Mouse (Mus musculus) naive thymus-derived CD4-positive, alpha-beta T cell, adult 2 months (primary cell): ENCODE measurements around the gene Lao1.
A peak's percentile ranks its signal among the peaks of the same experiment; 100 is the strongest.
"Not testable (repeated sequence)": the region's sequence is repeated elsewhere in the genome, so short reads cannot be mapped to it uniquely, and the experiment has no call there.

ENCODE experiments used
- DNase-seq: peaks from one replicate; pipeline ENCODE4 v3.0.0-alpha.2; 2011; ENCODE audit warnings: low read depth

Gene Lao1

DNA sequence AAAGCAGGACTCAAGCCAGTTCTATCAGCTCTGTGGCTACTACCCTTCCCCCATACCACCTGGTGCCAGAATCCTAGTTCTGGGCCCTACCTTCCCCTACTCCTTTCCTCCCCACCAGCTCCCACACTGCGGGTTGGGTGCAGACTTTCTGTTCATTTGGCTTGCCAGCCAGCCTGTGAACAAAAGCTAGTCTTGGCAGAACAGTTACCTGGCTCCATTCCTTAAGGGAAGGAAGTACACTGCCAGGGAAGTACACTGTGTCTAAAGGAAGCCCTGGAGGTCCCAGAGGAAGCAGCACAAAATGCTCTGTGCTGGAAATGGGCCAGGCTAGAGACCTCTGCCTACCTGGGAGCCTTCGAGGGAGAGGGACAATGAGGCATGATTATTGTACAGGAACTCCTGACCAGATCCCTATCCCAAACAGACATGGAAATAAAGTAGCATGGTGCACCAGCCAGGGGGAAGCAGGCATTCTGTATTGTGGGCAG, at the start of gene Lao1:
Gene Lao1, plus strand, starts transcription at position 438 of the 488 bp plus-strand sequence.
- no peak for DNase-seq

DNA sequence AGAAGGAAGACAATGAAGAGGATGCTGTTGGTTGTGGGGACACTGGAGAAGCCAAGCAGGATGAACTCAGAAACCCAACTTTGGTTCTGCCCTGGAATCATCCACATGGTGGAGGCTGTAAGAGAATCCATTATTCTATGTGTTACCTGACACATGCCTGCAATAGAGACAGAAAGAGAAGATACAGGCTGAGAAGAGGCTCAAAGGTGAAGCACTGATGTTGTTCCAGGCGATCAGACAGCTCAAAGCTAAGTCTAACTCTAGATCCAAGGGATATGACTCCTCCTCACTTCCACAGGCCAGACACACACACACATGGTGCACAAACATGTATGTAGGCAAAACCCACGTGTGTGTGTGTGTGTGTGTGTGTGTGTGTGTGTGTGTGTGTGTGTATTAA, 44.0 kb upstream of the Lao1 start, which contains the start of gene Olfr1329:
Gene Olfr1329, minus strand, starts transcription at position 101 of the 400 bp plus-strand sequence.
- DNase-seq: not testable (repeated sequence)

DNA sequence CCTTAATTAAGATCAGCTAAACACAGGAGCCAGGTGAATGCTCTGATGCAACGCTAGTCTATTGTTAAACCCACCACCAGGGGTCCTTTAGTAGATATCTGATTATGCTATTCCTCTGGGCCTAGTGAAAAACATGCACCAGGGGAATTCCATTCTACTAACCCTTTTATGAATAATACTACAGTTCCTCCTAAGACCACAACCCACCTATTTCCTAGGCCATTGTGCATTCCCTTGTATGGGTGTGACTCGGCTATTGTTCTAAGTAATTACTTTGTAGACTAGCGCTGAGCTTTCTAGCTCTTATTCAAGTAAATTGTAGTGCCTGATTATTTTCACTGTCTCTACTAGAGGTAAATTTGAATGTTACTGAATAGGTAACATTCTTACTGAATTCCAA, 30.1 kb upstream of the Lao1 start:
- DNase-seq: not testable (repeated sequence)

DNA sequence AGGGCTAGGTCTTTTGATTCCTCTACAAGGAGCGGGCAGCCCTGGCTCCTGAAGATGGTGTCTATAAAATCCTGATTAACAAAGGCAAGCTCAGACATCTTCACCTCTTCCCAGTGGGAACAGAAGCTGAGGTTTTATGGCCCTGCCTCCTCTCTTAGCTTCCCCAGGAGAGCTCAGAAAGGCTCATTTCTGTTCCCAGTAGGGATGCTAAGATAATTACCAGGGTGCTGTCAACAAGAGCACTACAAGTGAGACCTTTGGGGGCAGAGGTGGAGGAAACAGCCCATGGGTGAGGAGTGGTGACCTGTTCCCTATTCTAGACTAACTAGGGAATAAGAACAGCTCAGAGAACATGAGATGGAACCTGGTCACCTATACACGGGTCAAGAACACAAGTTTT, 22.9 kb upstream of the Lao1 start, which contains the start of gene Olfr1328:
Gene Olfr1328, minus strand, starts transcription at position 101 of the 400 bp plus-strand sequence.
- no peak for DNase-seq

DNA sequence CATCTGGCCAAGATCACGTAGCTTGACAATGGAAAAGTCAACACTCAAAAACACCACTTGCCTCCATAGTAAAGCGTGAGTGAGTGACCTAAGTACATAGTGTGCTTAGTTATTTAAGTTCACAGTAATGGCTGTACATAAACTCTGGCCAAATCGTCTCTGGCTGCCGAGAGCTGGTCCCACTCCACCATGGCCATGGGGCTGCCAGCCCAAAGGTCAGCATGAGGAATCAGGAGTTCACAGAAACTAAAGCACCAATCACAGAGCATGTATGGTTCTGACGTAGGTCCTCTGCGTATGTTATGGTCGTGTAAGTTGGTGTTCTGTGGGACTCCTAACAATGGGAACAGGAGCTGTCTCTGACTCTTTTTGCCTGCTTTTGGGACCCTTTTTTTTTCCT, 2.6 kb upstream of the Lao1 start:
- no peak for DNase-seq

DNA sequence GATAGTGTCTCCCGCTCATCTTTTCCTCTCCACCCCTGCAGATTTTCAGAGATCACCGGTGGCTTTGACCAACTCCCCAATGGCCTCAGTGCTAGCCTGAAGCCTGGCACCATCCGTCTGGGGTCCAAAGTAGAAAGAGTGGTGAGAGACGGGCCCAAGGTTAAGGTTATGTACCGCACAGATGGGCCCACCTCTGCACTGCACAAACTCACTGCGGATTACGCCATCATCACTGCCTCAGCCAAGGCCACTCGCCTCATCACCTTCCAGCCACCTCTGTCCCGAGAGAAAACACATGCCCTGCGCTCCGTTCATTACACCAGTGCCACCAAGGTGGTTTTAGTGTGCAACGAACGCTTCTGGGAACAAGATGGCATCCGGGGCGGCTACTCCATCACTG, 6.3 kb downstream of the Lao1 start:
- DNase-seq: no peak

DNA sequence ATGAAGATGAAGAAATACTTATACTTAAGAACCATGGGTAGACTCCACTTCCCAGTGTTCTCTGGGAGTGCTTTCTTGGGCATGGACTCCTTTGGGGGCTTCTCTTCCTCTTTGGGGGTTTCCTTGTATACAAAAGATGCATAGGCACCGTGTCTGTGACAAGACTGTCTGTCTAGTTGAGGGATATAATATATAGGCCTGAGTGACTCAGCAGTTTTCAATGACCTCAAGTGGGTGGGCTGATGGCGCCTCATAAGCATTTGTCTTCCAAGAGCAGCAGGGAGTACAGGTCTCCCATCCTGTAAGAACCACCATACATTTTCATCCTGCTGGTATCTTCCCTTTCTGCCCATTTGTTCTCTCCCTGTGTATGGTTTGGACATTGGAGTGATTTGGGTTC, 11.9 kb downstream of the Lao1 start:
- DNase-seq: no peak

DNA sequence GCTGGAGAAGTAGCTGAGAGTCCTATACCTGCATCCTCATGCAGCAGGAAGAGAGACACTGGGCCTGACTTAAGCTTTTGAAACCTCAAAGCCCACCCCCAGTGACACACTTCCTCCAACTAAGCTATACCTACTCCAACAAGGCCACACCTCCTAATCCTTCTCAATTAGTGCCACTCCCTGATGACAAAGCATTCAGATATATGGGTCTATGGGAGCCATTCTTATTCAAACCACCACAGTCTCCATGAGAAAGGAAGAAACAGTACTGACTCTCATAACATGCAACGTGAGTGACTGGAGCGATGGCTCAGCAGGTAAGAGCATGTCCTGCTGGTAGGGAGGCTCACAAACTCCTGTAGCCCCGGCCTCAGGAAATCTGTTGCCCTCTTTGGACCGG, 23.9 kb downstream of the Lao1 start:
- DNase-seq: no peak

DNA sequence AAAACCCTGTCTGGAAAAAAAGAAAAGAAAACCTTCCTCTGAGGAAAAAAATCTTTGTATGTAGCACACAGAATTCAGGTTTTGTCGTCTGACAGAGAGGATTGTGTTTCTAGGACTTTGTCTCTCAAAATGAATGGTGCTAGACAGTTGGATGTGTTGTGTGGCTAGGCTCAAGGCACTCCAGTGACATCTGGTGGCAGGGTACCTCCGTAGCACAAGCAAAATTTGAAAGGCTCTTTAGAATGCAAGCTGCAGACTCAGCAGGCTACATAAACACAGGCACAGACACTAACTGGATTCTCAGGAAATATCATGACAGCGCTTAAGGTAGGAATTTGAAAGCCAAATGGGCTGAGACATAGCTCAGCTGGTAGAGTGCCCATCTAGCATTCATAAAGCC, 27.2 kb downstream of the Lao1 start:
- DNase-seq: no peak

DNA sequence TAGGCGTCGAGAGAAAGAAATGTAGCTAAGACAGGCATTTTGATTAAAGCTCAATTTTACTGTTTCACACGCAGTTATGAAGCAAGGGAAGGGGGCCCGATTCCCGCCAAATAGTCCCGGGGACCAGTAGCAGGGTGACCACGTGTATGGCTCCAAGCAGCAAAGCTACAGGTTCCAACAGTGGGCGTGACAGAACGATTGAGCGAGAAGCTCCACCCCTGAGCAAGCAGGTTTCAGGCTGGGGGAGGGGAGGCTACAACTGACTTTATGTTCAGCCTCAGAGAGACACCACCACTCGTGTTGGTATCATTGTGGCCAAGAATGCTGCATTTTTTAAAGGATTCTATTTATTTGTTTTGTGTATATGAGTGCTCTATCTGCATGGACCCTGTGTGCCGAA, 28.0 kb downstream of the Lao1 start:
- DNase-seq: no peak

DNA sequence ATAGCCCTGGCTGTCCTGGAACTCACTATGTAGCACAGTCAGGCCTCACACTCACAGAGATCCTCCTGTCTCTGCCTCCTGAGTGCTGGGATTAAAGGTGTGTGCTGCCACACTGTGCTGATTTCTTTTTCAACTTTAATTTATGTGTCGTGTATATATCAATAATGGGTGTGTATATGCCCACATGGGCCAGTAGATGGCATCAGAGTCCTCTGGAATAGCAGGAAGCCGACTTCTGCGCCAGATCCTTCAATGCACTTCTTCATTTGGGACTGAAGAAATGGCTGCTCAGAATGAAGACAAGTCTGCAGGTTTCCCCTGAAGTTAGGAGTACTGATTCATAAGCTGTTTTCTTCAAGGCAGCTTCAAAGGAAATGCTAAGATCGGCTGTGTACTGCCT, 30.4 kb downstream of the Lao1 start:
- DNase-seq: no peak

DNA sequence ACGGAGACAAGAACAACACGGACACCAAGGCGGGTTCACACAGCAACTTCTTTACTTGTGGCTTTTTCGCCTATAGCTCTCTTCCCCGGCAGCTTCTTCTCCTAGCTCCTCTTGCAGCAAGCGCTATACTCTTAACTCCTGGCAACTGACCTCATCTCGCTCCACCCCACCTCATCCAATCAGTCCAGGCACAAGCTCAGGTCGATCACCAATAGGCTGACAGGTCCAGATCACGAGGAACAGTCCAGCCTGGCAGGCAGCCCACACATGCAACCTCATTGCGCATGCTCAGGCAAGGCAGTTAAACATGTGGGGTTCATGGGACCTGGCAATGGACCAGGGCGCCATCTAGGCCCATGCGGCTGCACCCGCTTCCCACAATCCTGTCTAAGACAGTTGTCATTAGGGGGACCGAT, 35.8 kb downstream of the Lao1 start:
- DNase-seq: no peak

DNA sequence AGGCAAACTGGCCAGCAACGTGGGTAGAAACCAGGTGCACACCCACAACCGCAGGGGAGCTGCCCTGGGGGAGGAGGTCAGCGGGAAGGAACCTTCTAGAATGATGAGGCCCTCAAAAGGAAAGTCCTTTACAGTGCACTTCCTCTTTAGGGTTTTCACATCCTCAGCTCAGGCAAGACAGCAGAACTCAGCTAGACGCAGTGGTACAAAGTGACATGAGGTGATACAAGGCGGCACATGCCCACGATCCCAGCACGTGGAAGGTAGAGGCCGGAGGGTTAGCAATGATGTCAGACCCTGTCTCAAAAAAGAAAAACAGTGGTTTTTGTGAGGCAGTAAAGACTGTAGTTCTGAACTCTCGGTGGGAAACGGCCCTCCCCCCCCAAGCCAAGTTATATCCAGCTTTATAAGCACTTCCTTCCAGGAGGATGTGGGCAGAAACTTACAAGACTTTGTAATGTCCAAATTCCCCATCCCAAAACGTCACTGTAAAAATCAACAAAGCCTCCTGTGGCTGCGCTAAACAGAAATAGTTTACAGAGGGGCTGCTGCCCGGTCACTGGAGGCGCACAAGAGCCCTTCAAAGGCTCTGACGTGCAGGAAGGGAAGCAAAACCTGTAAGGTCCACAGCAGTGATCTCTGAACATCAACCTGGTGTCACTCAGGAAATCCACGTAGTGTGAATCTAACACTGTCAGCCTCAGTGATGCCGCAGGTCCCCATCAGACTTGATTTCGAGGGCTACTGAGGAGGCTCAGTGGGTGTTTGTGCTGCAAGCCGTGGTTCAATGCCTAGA, 38.5 kb downstream of the Lao1 start:
- peak; percentile 21 for DNase-seq

DNA sequence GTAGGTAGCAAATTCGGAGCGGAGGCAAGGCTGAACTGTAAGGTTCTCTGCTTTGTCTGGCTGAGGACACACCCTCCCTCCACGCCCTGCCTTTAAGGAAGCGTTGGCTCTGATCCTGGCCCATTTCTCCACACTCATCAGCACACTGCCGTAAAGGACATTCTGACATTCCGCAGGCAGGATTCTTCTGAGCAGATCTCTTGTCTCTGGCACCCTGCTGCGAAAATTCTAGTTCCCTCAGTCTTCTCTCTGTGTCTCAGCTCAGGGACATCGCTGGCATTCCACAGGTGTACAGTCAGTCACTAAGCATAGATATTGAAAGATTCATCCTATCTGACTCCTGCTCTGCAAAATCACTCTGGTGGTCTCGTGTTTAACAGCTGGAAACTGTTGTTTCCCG, 40.3 kb downstream of the Lao1 start:
- DNase-seq: no peak

DNA sequence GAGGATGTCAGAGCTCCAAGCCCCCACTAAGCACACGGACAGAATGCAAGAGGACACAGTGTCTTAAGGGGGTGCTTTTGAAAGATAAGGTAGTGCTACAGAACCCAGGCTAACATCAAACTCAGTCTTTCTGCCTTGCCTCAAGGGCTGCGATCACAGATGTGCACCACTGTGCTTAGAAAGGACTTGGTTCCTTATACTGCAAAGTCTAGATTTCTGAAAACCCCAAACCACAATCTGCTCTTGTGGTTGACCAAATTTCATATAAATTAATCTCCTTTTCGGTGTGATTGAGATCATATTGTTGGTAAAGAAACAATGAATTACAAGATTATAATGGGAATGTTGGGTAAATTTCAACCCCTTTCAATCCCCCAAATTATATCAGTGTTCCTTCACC, 41.1 kb downstream of the Lao1 start:
- DNase-seq: no peak

DNA sequence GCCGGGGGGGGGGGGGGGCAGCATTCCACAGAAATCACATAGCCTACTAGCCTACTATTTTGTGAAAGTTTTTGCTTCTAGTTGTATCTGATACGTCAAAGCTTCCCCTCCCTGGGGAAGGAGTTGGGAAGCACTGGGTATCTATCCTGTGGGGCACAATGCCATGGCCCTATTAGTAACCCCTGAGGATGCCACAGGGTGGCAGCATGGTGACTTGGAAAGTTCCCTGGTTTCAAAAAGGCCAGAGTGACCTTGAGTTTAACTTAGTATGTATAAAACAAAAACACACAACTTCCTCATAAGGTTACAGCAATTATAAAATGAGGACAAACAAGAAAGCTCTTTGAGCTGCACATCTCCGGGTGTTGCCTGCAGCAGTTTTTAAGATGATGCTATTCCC, 42.8 kb downstream of the Lao1 start:
- no peak for DNase-seq

DNA sequence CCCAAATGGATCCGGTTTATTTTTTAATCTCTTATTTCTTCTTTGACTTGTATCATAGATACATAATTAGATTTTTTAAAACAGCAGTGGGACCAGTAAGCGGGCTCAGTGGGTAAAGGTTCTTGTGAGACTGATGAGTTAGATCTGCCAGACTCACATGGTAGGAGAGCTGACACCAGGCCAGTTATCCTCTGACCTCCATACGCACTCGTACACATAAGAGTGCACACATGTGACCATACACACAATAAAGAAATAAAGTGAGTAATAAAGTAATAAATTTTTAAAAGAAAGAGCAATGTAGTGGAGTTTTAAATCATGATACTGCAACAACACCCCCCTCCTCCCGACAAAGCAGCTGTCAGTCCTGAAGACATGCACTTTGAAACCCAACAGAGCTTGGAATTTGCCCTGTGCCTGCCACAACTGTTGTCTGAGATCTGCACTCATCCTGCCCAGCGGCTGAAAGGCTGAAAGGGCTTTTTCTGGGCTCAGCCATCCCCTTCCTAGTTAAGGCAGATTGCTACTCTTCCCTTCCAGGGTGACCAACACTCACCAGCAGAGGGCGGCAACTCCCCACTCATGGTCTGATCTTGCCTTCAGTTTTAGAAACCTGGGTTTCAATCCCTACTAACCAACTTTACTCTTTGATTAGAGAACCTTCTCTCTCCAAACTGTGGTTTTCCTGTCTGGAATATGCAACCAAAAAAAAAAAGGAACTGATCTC, 43.4 kb downstream of the Lao1 start:
- peak; percentile 88 for DNase-seq

DNA sequence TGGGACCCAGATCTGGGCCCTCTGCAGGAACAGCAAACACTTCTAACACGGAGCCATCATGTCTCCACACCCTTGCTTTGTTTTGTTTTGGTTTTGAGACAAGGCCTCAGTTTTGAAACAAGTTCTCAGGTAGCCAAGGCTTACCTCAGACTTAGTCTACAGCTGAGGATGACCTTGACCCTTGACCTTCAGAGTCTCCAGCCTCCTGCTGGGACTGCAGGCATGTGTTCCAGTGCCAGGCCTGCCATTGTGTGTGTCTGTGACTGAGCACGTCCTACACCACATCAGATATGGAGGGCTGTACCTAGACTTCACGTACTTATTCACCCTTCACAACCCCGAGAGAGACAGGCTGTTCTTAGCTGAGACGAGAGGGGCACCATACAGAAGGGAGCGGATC, 46.2 kb downstream of the Lao1 start:
- no peak for DNase-seq

DNA sequence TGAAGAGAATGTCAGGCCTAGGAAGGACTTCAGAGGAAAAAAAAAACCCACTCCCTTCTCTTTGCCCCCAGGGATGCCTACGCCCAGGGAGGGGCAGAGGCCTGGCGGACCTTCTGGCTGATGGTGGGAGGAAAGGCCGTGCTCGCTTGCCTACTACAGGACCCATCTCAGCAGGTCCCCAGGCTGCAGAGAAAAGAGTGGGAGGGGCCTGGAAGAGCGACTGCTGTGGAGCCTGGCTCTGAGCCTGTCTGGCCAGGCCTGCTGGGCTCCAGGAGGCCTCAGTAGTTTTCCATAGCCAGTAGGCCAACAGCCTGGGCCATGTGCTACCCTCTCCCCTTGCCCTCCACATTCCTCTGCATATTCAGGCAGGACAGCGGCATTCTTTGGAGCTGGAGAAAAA, 47.1 kb downstream of the Lao1 start:
- DNase-seq: no peak

DNA sequence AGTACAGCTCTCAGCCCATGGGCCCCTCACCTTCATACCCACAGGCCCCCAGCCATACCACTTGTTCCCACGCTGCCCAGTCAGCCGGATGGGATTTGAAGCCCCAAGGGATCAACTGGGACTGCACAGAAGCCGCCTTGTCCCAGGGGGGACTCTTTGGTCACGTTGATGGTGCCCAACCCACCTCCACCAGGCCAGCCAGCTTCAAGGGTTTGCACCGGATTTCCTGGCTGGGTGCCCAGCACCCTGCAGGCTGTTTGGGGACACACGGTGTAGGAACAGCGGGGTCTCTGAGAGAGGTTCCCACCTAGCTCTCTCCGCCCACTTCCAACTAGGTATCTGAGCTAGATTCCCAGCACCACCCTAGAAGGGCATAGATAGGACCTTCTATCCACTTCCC, 48.4 kb downstream of the Lao1 start:
- no peak for DNase-seq

DNA sequence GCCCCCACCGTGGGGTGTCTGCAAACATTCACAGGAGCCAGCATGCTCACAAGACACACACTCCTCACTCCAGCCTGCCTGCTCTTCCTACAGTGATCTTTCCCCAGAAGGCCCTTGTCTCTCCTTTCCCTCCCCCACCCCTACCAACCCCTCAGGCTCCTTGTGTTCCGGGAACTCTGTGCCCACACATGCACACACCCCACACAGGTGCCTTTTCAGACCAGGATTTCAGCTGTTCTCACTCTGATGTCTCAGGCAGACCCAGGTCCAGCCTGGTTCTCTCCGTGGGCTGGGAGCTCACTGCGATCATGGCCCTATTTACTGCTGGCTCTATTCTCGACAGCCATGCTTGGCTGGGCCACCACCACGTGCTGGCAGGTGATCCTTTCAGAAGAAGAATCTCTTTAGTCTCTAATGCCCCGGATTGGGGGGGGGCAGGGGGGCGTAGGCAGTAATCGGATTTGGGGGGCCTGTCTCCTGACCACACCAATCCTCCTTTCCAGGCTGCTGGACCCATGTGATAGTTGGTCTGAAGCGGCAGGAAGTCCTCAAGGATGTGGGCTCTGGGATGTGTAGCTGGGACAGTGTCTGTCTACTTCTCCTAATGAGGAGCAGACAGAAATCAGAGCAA, 49.8 kb downstream of the Lao1 start:
- no peak for DNase-seq

DNA sequence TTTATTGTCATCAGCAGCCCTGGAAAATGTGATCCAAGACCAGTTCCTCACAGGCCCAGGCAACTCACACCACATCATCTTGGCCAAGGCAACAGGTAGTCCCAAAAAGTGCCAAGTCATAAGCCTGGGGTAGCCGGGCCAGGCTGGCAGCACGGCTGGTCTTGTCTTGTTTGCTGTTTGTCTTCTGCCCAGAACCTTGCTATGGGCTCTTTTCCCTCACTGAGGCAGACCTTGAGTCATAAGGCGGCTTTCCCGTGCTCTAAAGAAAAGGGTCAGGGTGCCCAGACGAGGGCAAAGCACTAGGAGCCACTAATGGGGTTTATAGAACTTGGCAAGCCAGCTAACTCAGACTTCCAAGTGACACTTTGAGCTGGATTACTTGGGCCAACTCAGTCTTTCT, 51.7 kb downstream of the Lao1 start:
- DNase-seq: no peak

DNA sequence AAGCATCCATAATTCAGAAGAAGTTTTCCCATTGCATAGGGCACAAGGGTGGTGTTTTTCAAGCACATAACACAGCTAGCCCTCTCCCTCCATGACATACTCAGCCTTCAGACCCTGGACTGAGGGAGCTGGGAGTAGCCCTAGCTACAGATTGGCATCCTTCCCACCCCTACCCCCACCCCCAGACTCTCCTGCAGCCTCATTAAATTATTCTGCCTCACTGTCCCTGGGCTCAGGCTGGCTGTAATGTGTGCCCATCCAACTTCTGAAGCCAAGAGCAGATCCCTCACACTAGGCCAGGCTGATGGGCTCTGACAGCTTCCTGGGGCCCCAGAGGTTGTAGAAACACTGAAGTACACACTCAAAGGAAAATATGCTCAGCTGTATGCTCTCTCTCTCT, 53.6 kb downstream of the Lao1 start:
- DNase-seq: no peak
